ENCODE assay signal across 19 mouse cellular contexts in genomic region chr1:156910948-156911347, GRCm38 (mm10). TPM values are rescaled to one million over a fixed set of nuclear protein-coding genes. Genes with fewer than 3 reads are reported as not detected.
DNase-seq lines count a peak whose midpoint lies in the region; ATAC-seq lines count a peak whose summit lies in the region.
"Had no signal": no experiment of that assay in that cellular context is flagged by ENCODE, and none has a peak within 500 bp of the region (broad histone marks: within the 10 kb centered on the region; RNA-seq: fewer than 3 reads in every experiment).

No protein-coding gene starts in this region.

- no peak overlapping the region for H3K4me3 ChIP-seq in forebrain, embryonic 10.5 days
- H3K4me3 ChIP-seq: embryonic facial prominence, embryonic 13.5 days; heart, embryonic 15.5 days; hindbrain, embryonic 12.5 days; limb, embryonic 13.5 days; liver, embryonic 15.5 days; midbrain, embryonic 12.5 days had no signal

- H3K27me3 ChIP-seq in forebrain, embryonic 10.5 days (ENCODE audit: poor library complexity, severe bottlenecking) = no peaks in the 10 kb centered on the region
- H3K27me3 ChIP-seq: embryonic facial prominence, embryonic 13.5 days; heart, embryonic 15.5 days; hindbrain, embryonic 12.5 days; limb, embryonic 13.5 days; liver, embryonic 15.5 days; midbrain, embryonic 12.5 days had no signal

- H3K27ac ChIP-seq in forebrain, embryonic 10.5 days = no peak overlapping the region
- H3K27ac ChIP-seq: embryonic facial prominence, embryonic 13.5 days; heart, embryonic 15.5 days; hindbrain, embryonic 12.5 days; limb, embryonic 13.5 days; liver, embryonic 15.5 days; midbrain, embryonic 12.5 days had no signal

- H3K36me3 ChIP-seq in forebrain, embryonic 10.5 days (replicated peaks) = peaks cover 15% of the 10 kb centered on the region
- H3K36me3 ChIP-seq: liver, embryonic 15.5 days had no signal

- no peaks in the 10 kb centered on the region for H3K4me1 ChIP-seq in forebrain, embryonic 10.5 days
- H3K4me1 ChIP-seq: heart, embryonic 15.5 days; hindbrain, embryonic 12.5 days had no signal

- H3K9me3 ChIP-seq in forebrain, embryonic 10.5 days = no peaks in the 10 kb centered on the region
- H3K9me3 ChIP-seq: embryonic facial prominence, embryonic 13.5 days; heart, embryonic 15.5 days; hindbrain, embryonic 12.5 days; limb, embryonic 13.5 days; liver, embryonic 15.5 days; midbrain, embryonic 12.5 days had no signal

- 81% methylated on average over 2 of the region's 2 CpGs for WGBS in forebrain, embryonic 10.5 days

- peak; percentile 22; the same call in 1 of the 2 replicates for ATAC-seq in granulocyte monocyte progenitor cell, adult 5-6 weeks (replicated peaks; ENCODE audit: poor library complexity, severe bottlenecking)

- peak; percentile 39 for DNase-seq in kidney, adult 9 months
- DNase-seq in kidney, adult 18-20 months = no peak
- DNase-seq in CD4-positive, CD25-positive, alpha-beta regulatory T cell, adult 2 months (ENCODE audit: low read depth, low spot score) = peak; percentile 38
- peak; percentile 39 for DNase-seq in naive thymus-derived CD4-positive, alpha-beta T cell, adult 2 months (ENCODE audit: low read depth)
- DNase-seq in urinary bladder, adult 18-20 months (ENCODE audit: low spot score in 2 of 2) = no peak
- no peak for DNase-seq in forebrain, embryonic 10.5 days (ENCODE audit: extremely low spot score, low spot score)
- DNase-seq in adrenal gland, adult 8-10 months = no peak
- DNase-seq: adrenal gland, adult 2 months; cerebellum, adult 11-12 months; layer of hippocampus, postnatal 36 days; lung, postnatal 14 days; thymus, postnatal 4 days had no signal

RNA-seq across cellular contexts. Expression of gene Ralgps2, which starts 28.5 kb away (rescaled TPM):
- 12.5 and 20.4 TPM in 2 replicates for total RNA-seq in granulocyte monocyte progenitor cell, adult 5-6 weeks (2014; fragmentation: Nextera tagmentation)
- 26.4 and 28.8 TPM in 2 replicates for total RNA-seq in granulocyte monocyte progenitor cell, adult 5-6 weeks (2017)
- polyA plus RNA-seq in forebrain, embryonic 10.5 days (2016; fragmentation: Nextera tagmentation; extraction: Ambion mirVana) = 84.4 and 86.5 TPM in 2 replicates
- 10 to 100 TPM; 23.3 to 31.0 (median 29.4) TPM for total RNA-seq in adrenal gland, adult 8-10 months (2022)

Comparison
In these comparisons a context has a peak if more than half of its experiments do, and no peak if none do; other contexts are left out.
1. DNase-seq: peak in kidney, adult 9 months (single experiment), CD4-positive, CD25-positive, alpha-beta regulatory T cell, adult 2 months (single experiment) and naive thymus-derived CD4-positive, alpha-beta T cell, adult 2 months (single experiment); none in kidney, adult 18-20 months (single experiment), urinary bladder, adult 18-20 months (0 of 2), forebrain, embryonic 10.5 days (single experiment) and adrenal gland, adult 8-10 months (single experiment).